Mouse (Mus musculus) bone marrow, adult 2 months (tissue): Measurements from ENCODE around the gene Fastkd5.

Experiments
- CTCF ChIP-seq: fragments of 200-500 bp; IDR thresholded peaks from 2 replicates; pipeline ENCODE4 v1.5.1; 2011; ENCODE audit warnings: low read length, control low read depth; ENCODE audit not compliant: control insufficient read depth, insufficient read depth
- POLR2A ChIP-seq: fragments of 200-500 bp; IDR thresholded peaks from 2 replicates; pipeline ENCODE4 v1.6.1; 2011; ENCODE audit warnings: low read depth, mild to moderate bottlenecking, control low read depth, low read length, borderline replicate concordance; ENCODE audit not compliant: control insufficient read depth

GRCm38 (mm10) chr2:130575873-130576272, 54.0 kb downstream of the Fastkd5 start, which contains the start of gene Oxt:
- TF ChIP-seq CTCF (no peak), POLR2A (no peak)
